Mouse (Mus musculus) embryo, embryonic 9.5 days (tissue): ENCODE measurements around the gene Ganc.
A peak's percentile ranks its signal among the peaks of the same experiment; 100 is the strongest.

Experiments used
- DNase-seq: peaks from one replicate; pipeline ENCODE4 v3.0.0-alpha.2; 2017; ENCODE audit errors: extremely low spot score

Gene Ganc

DNA sequence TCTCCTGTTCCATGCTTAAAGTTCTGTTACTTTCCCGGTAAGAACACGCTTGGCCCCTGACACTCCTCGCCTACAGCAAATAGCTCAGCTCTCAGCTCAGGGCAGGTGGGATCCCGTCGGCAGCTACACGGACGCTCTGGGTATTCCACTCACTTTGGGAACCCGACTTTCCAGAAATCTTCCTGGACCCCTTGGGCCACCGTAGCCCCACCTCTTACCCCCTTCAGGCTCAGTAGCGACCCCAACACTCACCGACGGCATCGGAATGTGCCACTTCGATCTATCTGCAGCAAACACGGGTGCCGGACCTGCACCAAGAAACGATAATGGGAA lies at the start of gene Ganc:
Gene Ganc (plus strand): TSS at position 244 of the 333 bp plus-strand sequence.
- no peak for DNase-seq

DNA sequence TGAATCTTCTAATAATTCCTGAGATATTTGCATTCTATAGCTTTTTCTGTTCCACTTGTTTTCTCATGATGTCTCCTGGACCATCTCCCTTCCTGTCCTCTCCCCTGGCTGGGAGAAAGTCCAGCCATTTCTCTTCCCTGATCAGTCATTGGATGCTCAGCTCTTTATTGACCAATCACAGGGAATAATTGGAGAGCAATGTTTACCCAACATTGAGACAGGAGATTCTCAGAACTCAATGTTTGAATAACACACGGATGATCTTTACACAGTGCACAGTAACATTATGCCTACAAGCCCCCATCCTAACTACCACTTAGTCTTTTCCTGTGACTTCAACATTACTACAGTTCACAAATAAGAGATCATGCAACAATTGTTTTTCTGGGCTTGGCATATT lies 43.3 kb upstream of the Ganc start:
- no peak for DNase-seq

DNA sequence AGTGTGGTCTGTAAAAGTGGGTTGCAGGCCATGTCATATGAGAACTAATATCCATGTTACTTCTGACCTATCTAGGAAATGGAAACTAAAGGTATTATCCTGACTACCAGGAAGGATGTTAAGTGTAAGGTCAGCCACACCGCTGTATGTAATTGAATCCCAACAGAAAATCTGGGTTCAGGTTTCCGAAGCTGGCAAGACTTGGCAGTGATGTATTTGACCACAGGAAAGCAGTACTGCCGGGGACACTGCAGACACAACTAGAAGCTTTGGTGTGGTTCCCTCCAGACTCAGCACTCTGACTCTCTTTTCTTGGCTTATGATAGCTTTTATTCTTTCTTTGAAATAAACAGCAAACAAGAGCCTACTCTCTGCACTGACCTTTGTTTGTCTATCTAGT lies 37.2 kb upstream of the Ganc start:
- DNase-seq, result no peak

DNA sequence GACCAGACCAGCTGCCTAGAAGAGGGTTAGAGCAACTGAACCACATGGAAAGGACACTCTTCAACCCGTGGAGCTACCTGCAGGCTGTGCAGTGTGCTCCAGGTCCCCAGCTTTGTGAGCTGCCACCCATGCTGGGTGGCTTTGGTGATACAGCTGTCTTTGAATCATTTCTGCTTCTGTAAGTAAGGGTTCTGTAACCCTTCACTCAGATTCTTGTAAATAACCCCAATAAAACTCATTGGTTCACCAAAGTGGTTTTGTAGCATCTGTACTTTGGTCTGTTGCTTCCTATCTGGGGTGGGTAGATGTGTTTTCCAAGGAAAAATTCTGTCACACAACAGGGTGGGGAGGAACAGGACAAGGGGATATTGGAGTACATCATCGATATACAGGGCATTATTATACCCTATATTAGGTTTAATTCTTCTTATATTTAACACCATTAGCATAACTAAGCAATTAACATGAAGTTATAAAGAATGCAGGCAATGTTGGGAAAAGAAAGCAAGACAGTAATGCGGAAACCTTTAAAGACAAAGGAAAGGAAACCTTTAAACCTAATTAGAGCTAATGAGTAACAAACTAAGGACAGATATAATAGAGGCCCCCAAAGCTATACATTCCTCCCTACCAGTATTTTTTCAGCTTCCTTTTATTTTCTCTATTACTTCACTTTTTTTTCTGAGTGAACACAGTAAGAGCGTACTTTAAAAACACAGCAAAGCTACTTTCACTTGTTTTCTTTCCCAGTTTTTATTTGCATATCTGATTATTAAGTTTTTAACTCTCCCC lies 36.1 kb upstream of the Ganc start:
- DNase-seq, result no peak

DNA sequence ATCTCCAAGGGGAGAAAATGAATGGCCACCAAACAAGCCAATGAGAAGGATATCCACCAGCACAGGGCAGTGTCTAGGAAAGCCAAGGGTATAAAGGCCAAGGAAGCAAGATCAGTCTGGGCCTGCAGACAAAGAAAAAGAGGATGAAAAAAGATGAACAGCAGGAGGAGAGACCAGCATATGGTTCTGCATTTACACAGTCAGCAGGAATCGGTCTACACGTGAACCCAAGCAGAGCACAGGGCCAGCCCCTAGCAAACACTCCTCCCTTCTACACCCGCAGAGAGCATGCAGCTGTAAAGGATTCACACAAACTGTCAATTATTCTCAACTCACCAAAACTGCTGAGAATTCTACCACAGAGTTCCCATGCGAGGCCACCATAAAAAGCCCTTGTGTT lies 29.8 kb upstream of the Ganc start:
- no peak for DNase-seq

DNA sequence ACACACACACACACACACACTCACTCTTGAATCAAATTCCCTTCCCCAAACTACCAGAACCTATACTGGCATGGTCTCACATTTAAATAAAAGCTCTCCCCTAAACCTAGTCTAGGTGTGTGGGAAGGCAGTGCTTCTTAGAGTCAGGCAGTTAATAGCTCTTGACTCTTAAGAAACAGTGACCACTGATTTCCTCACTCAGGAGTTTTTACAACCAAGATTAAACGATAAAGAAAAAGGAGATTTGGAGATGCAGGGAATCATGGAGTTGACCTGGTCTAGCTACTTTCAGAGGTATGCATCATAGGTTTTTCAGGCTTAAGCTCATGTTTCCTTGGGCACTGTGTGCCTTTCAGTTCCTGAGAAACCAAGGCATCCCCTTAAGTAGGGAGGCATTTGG lies 17.4 kb upstream of the Ganc start:
- no peak for DNase-seq

DNA sequence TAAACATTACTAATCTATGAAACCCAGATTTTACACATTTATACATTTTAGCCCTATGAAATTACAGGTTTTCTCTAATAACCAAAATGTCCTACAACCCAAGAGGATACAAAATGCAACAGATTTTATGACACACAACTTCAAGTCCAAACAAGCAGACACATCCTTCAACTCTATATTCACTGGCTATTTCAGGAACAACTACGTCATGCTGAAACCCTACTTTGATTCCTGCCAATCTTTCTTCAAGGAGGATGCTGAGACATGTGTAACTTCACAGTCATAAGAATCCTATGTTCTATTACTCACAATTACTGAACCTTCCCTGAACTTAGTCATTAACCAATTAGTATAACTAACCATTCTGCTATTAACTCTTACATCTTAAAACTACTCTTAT lies 16.4 kb upstream of the Ganc start:
- no peak for DNase-seq

DNA sequence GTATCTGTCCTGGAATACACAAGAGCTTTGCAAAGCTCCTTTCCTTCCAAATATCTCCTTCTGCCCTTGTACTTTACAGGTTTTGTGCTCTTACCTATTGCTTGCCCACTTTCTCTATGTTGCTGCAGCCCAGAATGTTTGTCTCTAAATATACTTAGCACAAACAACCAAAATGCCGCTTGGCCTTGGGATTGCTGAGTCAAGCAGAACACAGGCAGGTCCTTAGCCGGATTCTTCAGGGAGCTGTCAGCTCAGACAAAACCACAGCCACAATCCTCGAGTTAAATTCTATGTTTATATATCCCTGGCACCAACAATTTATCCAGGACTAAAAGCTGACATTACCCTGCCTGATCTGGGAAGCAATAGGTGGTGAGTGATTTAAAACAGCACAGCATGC lies 14.3 kb upstream of the Ganc start:
- no peak for DNase-seq

DNA sequence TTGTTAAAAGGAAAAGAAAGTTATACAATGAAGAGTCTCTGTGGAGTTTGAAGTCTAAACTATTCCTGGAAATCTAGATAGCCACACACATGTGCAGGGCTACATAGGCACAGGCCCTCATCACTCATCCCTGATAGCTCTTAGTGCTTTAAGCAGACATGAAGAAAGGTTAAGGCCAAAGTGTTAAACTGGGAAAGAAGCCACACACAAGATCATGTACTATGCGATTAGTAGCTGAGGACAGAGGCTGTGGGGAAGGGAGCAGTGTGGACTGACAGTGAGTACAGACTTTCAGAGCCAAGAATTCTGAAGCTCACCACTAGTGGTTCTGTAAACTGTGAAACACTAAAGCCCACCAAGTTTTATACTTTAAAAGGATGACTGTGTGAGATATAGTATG lies 12.8 kb upstream of the Ganc start:
- no peak for DNase-seq

DNA sequence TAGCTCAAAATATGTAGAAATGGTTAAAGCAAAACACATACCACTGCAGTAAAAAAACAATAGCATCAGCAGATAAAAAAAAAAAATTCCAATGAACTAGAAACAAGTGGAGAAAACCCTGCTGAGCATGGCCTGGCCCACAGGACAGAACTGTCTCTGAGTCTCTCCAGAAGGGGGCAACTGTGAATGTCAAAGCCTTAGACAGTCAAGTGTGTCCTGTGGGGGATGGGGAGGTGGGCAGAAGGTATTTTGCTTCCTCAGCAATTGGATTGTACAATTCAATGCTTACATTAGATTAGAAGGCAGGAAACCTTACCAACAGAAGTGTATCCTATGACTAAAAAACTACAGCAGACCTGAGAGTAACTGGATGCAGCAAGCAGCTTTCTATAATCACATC lies 11.3 kb upstream of the Ganc start:
- DNase-seq, result no peak

DNA sequence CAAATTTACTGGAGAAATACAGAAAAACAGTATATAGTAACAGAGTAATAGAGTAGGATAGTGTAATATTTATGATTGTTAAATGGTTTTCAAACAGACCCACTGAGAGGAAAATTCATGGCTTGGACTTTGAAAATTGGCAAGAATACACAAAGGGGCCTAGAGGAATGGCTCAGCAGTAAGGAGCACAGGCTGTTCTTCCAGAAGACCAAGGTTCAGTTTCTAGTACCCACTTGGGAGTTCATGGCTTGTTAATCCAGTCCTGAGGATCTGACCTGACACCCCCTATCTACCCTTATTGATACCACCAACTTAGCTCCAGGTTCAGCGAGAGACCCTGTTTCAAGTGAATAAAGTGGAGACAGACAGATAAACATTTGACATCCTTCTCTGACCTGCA lies 5.7 kb upstream of the Ganc start:
- no peak for DNase-seq

DNA sequence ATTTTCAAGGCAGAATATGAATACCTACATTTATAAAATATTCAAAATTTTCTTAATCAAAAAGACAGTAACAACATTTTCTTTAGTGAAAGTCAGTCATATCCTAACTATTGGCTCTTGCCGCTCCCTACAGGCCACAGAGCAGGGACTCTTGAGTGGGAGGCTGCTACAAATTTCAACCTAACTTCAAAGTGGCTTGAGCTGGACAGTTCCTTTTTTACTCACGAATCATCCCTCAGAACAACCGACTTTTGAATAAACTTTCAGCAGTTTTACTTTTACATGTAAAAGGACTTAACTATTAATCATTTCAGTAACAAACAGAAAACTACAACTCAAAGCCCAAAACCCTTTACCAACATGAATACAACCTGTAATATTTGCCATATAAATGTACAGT lies 883 bp upstream of the Ganc start:
- DNase-seq, result no peak

DNA sequence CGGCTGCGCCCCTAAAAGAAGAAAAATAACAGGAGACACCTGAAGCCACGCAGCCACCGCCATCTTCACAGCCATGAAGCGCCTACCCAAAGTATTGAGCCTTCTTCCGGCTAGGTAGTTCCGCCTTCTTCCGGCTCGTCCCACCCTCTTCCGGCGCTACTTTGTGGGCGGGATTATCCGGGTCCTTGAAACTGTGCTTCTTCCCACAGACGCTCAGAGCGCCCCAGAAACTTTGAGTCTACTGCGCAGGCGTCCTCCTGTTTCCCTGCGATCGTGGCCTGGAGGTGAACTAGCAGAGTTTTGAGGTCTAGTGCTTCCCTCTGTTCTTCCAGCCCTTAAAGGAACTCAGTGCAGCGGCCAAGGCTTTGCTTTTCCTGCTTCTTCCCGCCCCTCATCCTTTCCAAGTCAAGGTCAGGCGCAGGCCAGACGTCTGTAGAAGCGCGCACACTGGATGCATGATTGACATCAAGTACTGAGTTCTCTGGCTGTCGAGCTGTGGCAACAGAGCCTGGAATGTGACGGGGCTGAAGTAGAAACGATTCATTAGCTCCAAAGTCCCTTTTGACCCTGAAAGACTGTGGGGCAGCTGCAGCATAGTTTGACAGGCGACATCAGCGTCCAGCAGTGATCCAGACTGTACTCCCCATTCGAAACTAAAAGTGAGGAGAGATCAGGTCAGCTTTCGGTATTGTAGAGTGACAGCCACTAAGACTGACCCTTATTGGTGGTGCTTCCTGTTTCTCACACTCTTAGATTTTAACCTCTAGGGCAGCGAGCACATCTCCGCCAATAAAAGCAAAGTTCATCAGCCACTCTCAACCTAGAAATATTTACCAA lies 508 bp downstream of the Ganc start, which contains the start of gene Tmem87a:
Gene Tmem87a (minus strand): TSS at position 128 of the 837 bp plus-strand sequence.
- DNase-seq, result peak; percentile 95

DNA sequence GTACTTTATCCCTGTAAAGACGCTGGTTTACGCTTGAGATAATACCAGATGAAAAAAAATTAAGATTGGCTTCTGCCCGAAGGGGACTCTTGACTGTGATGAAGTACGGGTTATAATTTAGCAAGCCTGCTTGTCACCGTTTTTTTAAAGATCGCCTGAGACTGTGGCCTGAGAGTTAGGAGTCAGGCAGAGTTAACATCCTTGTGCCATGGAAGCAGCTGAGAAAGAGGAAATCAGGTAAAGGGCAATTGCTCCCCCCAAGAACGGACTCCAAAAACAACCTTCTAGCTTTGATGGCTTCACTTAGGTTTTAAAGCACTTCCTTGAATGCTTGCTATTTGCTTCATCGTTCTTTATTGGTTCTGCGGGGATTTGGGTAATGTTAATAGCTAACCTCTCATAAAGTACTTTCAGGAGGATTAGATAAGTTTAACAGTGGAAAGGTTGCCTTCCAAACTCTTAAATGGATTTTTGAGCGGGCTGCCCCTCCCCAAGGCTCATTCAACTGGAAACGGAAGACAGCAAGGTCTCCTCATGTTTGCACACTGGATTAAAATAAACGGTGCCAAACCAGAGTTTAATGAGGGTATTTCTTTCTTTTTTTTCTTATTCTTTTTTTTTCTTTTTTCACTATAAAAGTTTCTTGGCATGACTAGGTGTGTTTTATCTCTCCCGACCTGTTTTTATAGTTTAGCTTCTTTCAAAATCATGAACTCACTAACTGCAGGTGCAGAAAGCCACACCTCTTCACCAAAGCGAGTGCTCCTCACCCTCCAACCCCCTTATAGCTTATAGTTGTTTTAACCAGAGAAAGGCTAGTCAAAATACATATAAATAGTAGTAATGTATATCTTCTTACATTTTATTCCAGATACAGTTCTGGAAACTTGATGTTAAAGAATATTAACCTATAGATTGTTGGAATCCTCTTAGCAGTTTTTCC lies 1.4 kb downstream of the Ganc start:
- no peak for DNase-seq

DNA sequence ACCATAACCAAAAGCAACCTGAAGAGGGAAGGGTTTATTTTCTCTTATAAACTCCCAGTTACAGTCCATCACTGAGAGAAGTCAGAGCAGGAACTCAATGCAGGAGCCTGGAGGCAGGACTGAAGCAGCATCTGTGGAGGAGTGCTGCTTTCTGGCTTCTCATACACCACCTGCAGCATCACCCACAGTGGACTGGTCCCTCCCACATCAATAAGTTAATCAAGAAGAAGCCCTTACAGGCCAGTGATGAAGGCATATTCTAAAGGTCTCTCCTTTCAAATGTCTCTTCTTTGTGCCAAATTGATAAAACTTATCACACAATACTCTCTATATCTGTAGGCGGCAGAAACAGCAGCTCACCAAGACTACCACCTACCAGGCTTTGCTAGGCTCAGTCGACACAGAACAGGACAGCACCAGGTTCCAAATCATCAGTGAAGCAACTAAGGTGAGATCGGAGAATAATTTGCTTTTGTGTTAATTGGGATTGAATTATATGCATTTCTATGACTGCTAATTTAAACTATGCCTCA lies 7.5 kb downstream of the Ganc start:
- DNase-seq, result no peak

DNA sequence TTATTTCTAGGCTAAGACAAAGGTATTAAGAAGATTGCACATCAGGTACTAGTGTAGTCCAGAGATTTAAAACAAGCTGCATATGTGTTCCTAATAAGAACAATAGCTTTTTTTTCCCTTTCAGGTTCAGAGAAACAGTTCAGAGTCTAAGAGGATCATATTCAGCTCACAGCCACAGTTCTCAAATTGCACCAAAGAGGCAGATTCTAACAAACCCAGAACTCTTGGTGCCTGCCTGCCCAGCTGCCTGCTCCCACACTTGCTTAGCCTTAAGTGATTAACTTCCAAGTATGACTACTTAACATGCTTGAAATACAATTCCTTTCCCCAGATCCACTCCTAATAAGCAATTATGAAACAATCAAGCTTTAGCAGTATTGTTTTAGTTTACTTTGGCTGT lies 10.4 kb downstream of the Ganc start:
- DNase-seq, result no peak

DNA sequence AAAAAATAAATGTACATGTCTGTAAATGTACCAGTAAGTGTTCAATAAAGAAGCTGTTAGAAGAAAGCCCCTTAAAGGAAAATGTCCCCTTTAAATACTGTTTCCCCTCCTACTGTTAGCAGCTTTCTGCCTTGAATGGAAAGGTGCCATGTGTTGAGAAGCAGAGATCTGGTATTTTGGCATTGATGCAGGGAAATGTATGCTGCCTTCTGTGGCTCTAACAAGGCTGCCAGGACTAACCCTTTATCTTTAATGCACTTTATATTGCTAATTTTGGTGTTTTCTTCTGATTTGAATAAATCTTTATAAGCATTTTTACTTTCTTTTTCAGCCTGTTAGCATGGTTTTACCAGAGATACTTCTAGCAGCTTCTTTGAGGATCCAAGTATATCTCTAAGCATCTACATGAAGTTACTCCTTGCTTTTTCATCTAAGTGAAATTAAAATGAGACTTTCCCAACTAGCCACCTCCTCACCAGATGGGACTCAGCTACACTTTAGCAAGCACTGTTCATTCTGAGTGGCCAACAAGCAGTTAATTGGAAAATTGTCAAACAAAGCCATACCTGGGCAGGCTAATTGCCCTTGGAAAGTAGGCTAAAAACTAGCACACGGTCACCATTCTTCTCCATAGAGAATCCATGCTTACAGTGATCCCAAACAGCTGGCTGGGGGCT lies 11.2 kb downstream of the Ganc start:
- no peak for DNase-seq

DNA sequence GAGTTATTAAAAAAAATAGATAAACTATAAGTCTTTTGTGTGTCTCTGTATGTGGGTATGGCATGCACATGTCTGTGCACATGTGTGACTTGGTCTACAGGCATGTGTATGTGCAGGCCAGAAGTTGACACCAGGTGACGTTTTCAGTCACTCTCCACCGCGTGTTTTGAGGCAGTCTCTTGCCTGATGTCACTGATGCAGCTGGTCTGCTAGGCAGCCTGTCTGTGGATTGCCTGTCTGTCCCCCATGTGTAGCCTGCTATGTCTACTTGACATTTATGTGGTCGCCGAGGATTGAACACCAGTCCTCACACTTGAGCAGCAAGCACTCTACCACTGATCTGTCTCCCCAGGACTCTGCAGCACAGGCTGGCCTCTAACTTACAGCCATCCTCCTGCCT lies 20.7 kb downstream of the Ganc start:
- DNase-seq, result no peak

DNA sequence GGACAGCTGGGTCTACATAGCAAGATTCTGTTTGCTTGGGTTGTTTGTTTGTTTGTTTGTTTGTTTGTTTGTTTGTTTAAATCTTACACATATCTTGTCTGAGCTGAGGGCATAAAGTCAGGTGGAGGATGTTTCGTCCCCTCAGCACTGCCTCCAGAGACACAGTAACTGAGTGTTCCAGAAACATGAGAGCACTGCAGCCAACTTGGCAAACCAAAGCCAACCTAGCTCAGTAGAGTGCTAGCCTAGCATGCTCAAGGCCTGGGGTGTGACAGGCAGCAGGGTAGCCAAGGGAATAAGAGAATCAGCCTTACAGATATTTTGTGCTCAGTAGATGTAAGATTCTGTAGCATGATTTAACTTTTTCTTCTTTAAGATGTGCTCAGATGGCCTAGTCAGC lies 40.8 kb downstream of the Ganc start:
- DNase-seq, result no peak

DNA sequence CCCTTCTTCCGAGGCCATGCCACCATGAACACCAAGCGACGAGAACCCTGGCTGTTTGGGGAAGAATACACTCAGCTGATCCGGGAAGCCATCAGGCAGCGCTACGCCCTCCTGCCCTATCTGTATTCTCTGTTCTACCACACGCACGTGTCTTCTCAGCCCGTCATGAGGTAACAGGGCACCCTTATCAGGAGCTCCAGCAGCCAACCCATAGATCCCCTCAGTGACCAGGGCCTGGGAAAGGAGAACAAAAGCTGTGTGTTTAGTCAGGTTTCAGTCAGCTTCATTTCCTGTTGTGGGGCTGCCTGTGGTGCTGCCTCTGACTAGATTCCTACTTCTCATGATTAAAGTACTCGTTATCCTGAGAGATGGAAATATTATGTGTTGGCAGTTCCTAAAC lies 42.7 kb downstream of the Ganc start:
- DNase-seq, result peak; percentile 2

DNA sequence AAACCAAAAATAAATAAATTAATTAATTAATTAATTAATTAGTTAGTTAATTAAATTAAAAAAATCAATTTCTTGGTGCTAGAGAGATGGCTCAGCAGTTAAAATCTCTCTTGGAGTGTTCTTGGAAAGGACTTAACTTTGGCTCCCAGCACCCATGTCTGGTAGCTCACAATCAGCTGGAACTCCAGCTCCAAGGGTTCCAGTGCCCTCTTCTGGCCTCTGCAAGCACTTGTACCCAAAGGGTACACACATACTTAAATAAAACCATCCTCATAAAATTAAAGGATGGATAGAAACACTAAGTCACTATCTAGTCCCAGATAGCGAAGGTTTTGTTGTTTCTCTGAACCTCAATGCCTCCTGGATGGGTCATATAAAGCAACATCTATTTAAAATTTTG lies 43.6 kb downstream of the Ganc start:
- no peak for DNase-seq
